Mouse (Mus musculus): Measurements from ENCODE around the gene Prickle2.

Prickle2 gene

DNA sequence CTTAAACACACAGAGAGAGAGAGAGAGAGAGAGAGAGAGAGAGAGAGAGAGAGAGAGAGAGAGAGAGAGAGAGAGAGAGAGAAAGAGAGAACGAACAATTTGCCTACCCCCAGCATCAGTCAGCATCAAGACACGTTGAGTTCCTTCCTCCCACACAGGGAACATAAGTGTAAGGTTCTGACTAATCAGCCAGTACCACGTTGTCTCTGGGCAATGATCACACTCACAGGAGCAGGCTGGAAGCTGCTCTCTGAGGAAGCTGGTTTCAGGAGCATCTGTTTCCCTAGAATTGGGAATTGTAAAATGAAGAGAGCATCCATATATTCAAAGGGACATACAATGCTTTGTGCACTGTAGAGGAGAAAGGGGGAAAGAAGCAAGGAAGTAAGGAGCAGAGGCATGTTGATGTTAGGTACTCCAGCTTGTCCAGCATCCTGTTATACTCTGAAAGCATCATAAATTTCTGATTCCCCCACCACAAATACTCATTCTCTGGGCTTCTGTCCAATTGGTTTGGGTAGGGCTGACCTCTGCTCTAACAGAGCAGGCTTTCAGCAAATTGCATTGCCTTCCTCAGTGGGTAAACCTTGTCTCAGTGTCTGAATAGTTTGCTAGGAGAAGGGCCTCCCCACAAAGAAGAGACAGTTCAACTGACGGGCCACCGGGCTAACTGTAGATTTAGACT lies 116.4 kb downstream of the Prickle2 start:
- no peak for DNase-seq (ENCODE audit: low read depth, low spot score)

DNA sequence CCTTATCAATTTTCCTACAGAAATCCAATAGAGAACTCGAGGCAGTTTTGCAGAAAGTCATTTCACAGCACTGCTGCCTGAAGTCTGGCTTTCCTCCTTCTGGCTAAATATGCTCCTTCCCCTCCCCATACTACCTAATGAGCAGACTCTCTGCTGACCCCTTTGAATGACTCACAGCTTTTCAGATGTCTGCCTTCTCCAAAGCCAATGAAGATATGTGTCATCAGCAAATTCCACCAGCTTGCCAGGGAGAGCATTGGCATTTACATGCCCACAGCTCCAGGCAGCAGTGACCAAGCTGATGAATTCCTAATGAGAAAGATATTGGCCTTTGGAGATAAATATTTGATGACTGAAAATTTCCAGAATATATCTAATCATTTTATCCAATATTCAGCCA lies 121.9 kb downstream of the Prickle2 start:
- DNase-seq (ENCODE audit: low read depth, low spot score) = no peak

DNA sequence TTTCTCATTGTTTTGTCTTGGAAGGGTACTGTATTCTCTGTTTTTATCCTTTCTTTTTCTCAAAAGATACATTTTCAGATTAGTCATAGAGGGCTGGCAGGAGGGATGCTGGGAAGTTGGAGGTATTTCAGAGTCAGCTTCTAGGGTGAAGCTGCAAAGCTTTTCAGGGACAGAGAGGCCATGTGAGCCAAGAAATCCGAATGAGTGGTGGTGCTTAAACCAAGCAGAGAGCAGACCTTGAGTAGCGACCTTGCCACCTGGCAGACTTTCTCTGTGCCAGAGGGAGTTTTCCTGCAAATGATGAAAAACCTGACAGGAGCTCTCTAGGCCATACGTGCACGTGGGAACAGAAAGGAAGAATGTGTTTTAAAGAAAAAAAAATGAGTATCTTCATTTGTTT lies 130.7 kb downstream of the Prickle2 start:
- DNase-seq (ENCODE audit: low read depth, low spot score) = no peak

DNA sequence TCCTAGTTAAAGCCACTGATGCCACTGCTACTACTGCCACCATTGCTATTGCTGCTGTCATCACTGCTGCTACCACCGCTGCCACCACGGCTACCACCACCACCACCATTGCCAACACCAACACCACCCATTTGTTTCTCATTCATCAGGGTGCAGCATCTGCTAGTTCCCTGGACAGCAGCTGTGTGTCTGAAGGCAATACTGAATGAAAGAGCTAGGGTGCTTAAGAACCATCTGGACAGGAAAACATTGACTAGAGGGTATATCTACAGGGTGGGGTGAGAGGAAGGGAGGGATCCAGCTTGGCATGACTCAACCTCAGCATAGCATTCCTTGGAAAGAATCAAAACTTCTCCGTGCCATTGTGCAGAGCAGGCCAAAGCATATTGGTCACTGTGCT lies 133.8 kb downstream of the Prickle2 start:
- DNase-seq (ENCODE audit: low read depth, low spot score) = no peak

DNA sequence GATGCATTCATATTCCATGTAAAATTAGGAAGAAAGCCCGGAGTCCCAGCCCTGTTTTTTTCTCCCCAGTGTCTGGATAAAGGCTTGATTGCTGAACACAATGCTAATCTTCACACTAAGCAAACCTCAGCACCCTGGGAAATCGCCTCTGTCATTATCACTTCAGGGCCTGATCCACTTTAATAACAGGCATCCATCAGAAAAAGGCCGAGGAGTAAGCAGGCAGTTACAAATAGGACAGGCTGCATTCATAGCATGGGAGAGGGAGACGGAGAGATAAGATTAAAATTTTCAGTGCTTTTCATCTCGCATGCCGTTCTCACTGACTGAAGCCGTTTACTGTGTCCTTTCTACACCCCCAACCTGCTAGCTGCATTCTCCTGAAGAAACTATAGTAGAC lies 135.9 kb downstream of the Prickle2 start:
- no peak for DNase-seq (ENCODE audit: low read depth, low spot score)

DNA sequence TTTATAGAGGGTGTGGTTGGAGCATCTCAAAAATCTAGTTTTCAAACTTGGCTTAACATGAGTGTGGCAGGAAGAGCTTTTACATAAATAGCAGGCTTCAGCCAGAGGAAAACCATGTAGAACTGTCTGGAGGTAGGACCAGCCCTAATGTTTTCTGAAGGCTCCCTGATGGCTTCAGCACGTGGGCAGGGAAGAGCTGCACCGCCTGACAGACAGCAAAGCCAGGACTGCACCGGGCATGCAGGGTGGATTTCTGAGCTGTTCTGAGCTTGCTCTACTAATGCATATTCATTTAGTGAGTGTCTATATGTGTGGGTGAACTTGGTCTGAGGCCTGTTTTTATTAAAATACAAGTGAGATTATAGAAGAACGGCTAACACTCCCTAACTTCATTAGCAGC lies 136.7 kb downstream of the Prickle2 start:
- no peak for DNase-seq (ENCODE audit: low read depth, low spot score)

DNA sequence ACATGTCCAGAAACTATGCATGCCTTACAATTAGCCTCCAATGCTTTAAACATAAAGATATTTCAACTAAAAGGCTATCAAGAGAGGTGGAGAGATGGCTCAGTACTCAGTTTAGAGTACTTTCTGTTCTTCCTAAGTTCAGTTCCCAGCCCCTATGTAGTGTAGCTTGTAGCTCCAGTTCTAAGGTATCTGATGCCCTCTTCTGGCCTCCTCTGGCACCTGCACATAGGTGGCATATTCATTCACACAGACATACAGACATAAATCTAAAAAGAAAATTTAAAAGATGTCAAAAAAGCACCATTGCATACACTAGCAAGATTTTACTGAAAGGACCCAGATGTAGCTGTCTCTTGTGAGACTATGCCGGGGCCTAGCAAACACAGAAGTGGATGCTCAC lies 146.7 kb downstream of the Prickle2 start:
- DNase-seq (ENCODE audit: low read depth, low spot score) = no peak

DNA sequence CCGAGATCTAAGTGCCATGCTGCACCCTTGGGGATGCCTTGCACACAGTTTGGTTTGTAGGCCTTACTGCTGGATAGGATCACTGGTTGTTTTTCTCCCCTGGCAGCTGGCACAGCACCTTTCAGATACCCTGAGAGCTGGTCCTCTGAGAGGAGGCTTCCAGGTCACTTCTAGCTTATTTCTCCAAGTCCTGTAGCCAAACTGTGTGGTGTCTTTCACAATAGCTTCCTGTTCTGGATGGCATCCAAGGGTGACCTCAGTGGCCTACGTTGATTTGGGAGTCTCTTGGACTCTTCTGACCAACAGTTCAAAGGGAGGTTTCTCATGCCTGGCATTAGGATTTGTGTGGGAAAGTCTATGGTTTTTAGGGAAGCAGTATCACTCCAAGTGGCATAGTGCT lies 150.3 kb downstream of the Prickle2 start:
- no peak for DNase-seq (ENCODE audit: low read depth, low spot score)

DNA sequence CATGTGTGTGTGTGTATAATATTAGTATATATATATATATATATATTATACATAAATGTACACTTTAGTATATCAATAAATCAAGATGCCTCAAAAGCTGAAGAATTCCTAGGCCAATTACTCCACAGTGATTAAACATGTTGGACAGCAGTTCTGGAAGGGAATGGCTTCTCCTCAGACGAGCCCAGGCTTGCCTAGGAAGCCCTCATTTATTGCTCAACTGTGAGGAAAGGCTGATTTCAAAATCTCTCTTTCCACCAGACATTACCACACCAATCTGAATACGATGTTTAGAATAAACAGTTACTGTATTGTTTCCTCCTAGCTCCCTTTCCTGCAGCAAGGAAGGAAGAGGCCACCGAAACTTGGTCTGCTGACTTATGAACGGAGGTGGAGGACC lies 152.9 kb downstream of the Prickle2 start:
- DNase-seq (ENCODE audit: low read depth, low spot score) = no peak

DNA sequence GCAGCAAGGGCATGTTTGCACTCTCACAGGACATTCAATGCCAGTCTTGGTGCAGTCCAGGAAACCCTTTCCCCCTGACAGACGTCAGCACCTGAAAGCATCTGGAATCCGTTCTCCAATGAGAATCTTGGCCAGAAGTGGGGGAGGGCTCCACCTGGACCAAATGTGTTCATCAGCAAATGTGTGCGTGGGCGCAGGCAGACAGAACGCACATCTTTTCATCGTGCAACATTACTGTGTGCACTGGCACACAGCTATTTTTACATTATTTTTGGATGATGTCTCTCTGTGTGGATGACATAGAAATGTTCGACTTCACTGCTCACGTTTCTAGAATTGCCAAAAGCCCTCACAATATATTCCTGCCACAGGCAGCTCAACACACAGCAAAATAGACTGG lies 156.7 kb downstream of the Prickle2 start:
- no peak for DNase-seq (ENCODE audit: low read depth, low spot score)

DNA sequence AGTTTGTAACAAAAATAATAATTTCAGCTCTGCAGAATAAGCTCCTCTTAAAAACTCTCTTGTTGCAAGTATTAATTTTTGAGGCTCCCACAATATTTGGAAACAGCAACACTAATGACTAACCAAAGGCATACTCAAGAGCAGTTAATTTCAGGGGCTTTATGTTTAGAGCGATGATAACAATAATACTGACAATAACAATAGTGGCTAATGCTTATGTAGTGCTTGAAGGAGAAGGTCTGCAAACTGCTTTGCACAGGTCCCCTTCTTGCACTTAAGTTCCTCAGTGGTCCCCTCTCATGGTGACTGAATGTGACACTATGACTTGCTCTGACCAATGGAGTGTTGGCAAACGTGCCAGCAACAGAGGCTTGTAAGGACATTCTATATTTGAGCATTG lies 160.8 kb downstream of the Prickle2 start:
- DNase-seq (ENCODE audit: low read depth, low spot score) = no peak

DNA sequence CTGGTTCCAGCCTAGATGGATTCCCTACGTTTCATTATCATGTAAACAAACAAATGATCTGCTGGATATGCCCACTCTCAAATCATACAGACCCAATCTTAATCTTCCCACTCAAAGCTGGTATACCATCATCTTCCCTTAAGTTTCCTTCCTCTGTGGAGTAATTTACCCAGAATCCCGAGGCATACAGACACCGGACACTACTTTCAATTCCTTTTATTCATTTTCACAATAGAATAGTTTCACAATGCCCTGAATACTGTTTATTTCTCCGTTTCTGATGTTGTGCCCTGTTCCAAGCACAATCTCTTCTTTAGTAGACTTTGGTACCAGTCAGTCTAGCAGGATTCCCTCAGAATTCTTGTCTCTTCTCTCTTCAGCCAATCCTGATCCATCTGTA lies 162.1 kb downstream of the Prickle2 start:
- no peak for DNase-seq (ENCODE audit: low read depth, low spot score)

DNA sequence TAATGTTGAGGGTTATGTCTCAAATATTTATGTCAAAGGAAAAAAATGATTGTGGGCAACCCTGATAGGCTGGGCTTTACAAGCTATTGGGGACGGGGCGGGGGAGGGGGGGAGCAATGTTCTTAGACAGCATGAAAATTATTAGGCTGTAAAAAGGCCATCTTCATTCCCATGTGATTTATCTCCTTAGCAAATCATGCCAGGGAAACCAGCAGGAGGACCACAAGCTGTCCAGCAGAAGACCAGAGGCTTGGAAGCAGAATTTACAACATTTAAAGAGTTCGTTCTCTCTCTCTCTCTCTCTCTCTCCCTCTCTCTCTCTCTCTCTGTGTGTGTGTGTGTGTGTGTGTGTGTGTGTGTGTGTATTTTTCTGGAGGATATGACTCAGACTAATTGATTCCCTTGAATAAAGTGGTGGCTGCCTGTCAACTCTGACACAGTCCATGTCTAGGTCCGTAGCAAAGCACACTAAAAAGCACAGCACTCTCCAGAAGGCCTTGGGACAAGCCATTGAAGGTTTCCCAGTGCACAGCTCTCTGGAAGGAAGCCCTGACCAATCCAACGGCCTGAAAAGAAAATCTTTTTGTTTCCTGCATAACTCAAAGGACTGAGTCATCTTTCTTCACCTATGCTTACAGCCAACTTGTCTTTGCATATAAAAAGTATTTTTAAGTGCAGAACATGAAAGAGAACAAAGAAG lies 163.4 kb downstream of the Prickle2 start:
- DNase-seq (ENCODE audit: low read depth, low spot score) = no peak

DNA sequence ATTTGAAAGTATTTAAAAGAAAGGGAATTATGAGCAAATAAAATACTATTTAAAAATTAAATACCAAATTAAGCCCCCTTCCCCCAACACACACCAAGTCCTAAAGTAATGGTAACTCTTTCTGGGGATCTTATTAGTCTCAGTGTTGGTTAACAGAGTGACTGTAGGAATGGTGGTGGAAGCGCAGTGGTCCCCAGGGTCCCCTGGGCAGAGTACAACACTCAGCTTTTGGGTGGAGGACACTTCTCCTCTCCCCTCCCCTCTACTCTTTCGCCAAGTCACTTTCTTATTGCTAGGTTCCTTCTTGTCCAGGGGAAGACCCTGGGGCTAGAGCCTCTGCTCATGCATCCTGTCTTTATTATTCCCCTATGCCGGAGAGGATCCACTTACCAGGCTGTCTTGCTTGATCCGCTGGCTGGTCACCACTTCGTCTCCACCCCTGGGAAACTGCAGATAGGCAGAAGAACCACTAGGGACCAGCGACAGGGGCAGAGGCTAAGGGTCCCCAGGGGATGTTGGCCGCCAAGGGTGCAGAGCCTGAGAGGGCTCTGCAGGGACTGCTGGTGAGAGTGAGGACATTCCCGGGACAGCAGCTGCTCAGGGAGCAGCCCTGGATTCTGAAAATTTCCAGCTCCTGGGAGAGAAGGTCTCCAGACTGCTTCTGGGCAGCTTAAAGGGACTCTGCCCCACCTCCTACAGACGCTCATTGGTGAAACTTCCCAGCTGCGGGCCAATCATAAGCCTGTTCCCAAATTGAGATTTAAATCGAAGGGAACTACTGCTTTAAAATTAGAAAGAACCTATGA lies 171.5 kb downstream of the Prickle2 start:
- peak; percentile 30 for DNase-seq (ENCODE audit: low read depth, low spot score)

DNA sequence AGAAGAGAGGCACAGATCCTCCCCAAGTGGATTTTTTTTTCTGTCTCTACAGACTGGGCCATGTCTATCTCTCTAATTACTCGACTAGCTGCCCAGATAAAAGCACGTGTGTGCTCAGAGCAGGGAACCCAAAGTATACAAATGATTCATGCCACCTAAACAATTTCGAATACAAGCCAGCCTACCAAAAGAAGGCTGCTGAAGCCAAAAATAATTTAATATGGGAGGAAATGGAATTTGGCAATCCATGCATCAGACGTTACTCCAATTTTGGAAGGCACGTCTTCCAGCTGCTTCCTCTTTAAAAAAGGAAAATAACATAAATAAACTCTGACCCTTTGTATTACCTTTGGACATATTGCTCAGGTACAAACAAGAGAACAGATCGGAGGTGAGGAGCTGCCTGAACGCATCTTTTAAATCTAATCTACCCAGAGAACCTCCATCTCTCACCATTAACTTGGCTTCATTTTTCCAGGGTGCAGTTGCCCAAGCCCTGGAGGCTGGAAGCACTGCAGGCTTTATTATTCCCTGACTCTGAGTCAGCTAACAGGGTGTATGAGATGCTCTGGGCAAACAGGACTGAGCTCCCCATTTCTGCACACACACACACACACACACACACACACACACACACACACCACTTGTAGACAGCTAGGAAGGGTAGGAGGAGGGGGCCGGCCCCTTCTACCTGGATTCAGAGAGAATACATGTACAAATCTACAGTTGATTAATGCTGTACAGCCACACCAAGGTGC lies 172.5 kb downstream of the Prickle2 start:
- no peak for DNase-seq (ENCODE audit: low read depth, low spot score)

DNA sequence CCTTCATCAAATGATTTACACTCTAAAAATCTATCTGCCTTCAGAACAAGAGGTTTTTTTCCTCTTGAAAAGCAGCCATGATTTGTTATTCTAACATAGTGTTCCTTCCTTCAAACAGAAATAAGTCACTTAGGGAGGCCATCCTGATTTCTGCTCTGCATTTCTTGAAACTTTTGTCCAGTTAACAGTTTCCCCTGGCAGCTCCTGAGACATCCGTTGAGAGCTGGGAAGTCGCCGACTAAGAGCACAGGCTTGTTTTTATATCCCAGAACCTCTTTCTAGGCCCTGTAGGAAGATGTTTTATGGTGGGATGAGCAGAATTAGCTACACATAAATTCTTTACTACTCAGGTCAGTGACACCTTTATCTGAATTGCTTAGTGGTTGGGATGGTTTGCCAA lies 173.1 kb downstream of the Prickle2 start:
- DNase-seq (ENCODE audit: low read depth, low spot score) = no peak

DNA sequence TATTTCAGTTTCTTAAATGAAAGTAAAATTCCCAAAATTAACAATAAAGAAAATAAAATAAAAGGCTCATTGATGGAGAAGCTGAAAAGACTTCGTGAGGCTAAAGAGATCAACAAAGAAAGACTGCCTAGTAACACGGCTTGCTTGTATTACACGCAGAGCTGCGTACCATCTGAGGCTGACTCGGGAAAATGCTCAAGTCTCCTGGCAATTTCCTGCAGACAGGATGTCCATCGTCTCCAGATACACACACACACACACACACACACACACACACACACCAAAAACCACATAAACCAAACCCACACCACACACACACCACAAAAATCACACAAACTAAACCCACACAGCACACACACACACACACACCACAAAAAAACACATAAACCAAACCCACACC lies 173.6 kb downstream of the Prickle2 start:
- DNase-seq (ENCODE audit: low read depth, low spot score) = no peak

DNA sequence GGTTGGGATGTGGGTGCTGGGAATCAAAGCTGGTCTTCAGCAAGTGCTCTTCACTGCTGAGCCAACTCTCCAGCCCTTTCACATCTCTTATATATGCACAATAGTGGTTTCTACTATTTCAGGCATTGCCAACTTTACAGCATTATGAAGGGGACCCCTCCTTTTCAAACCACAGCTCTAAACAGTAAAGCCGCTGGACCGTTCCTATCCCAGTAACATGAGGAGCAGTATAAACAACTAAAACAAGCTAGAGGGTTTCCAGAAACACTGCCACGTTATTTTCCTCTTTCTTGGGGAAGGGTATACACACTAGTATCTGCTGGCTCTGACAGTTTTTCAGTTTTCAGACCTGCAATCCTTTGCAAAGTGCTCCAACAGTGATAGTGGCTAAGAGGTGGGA lies 179.7 kb downstream of the Prickle2 start:
- DNase-seq (ENCODE audit: low read depth, low spot score) = no peak

DNA sequence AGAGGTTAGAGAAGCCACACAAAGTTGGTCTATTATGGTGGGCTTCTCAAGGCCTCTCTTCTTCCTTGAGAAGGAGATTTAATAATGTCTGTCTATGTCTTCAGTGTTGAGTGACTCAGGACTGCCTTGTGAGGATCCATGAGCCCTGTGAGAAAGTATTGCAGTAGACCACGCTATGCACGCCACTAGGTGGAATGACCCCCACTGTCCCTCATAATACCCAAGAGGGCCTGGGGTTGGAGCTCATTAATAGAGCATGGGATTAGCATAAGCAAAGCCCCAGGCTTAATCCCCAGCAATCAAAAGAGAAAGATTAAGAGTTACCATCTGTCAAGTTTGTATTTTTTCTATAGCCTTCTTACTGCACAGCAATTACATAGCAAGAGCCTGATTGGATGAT lies 180.3 kb downstream of the Prickle2 start:
- no peak for DNase-seq (ENCODE audit: low read depth, low spot score)

DNA sequence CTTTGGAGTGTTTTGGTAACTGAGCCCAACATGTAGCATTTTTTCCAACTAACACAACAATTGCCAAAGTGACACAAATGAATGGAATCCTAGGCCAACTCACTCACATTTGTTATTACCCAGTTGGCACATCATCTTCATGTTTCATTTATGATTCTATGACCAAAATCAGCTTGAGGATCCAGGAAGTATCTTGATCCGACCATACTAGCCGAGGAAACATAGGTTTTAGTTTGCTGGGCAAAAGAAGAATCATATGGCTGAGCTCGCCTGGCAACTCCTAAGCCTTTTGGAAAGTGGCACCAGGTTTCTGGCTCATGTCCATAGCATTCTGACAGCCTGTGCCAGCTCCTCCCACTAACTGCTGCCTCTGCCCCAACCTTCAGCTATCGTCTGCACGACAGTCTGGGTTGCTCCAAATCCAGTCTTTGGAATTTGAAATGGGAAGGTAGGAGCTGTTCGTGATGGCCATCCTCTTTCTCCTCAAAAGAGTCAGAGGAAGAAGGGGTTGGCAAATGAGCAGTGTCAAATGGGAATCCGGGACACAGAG lies 184.4 kb downstream of the Prickle2 start:
- DNase-seq (ENCODE audit: low read depth, low spot score) = no peak

DNA sequence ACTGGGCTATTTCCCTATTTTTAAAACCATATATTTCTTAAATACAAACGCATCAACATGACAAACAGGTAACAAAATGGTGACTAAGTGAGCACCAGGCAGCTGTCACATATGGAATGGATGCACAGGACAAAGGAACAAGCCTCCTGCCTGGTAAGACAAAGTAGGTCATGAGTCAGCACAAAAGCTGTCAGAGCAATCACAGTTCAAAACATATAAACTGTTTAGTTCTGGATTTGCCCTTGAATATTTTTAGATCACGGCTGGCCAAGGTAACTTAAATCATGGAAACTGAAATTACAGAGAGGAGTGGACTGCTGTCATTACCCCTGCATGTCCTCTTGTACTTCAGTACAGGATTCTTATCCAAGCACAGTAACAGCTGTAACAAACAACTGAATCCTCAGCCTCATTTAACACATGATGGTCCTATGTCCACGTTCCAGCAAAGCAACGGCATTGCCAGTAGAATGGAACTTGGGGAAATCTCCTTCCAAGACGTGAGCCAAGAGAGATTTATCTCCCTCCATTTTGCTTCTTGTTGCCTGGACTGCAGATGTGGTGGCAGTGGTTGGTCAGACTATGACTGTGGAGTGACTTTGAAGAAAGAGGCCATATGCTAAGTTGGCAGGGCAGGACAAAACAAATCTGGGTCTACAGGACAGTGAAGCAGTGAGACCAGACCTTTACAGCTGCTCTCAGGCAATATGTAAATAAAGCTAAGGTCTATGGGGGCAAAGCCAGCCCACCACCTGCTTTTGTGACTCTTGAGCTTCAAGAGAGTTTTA lies 185.7 kb downstream of the Prickle2 start:
- no peak for DNase-seq (ENCODE audit: low read depth, low spot score)
